8 mouse cellular contexts compared by ENCODE assay signal in the genomic region with DNA sequence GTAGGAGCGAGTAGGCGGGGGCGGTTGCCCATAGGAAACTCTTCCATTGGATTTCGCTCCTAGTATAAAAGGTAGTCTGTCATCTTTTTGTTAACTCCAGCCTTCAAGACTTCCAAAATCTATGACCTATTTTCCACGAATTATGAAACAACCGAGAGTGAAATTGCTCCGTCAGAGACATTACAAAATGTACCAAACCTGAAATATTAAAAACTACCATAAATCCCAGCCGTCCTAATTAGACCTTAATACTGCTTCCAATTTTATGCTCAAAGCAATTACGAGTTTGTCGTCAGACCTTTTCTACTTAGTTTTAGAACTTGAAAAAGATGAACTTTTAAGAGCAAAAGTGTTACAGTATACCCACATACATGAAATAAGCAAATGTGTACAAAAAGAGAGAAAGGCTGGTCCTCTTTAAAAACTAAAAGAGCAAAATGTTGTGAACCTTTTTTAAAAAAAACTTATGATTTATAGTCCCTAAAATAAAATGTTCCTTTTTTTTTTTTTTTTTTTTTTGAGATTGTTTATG. TPM values are rescaled to one million over a fixed set of nuclear protein-coding genes. Genes with fewer than 3 reads are reported as not detected.
DNase-seq lines count a peak whose midpoint lies in the region; ATAC-seq and TF ChIP-seq lines count a peak whose summit lies in the region.

No protein-coding gene starts in this region.

- ATAC-seq in heart, embryonic 12.5 days (ENCODE audit: insufficient number of reproducible peaks, low FRiP score), result no peak
- ATAC-seq in G1E (ENCODE audit: extremely low read depth, insufficient number of reproducible peaks, low FRiP score, poor library complexity, severe bottlenecking), result no peak
- no peak for ATAC-seq in hindbrain, embryonic 13.5 days (ENCODE audit: low FRiP score)
- ATAC-seq in liver, postnatal 0 days, result no peak

- no peaks in the 10 kb centered on the region for H3K9me3 ChIP-seq in heart, embryonic 12.5 days (replicated peaks)
- H3K9me3 ChIP-seq in G1E (replicated peaks), result no peaks in the 10 kb centered on the region
- H3K9me3 ChIP-seq in hindbrain, embryonic 13.5 days, result no peaks in the 10 kb centered on the region
- no peaks in the 10 kb centered on the region for H3K9me3 ChIP-seq in liver, postnatal 0 days (ENCODE audit: low read length)

- no peak for DNase-seq in heart, adult 8-10 months (ENCODE audit: low spot score)
- DNase-seq in G1E (ENCODE audit: low spot score), result no peak
- no peak for DNase-seq in liver, postnatal 0 days
- DNase-seq in urinary bladder, adult 2 months (ENCODE audit: low spot score), result no peak
- no peak for DNase-seq in gastrocnemius, postnatal 10 days
- DNase-seq in thymus, postnatal 36 days, result no peak

- H3K36me3 ChIP-seq in heart, embryonic 12.5 days, result peaks cover 11% of the 10 kb centered on the region
- peaks cover 33% of the 10 kb centered on the region for H3K36me3 ChIP-seq in G1E (replicated peaks)
- peaks cover 20% of the 10 kb centered on the region for H3K36me3 ChIP-seq in hindbrain, embryonic 13.5 days
- H3K36me3 ChIP-seq in liver, postnatal 0 days (replicated peaks; ENCODE audit: insufficient read depth, low read length), result peaks cover 9% of the 10 kb centered on the region

- whole genome bisulfite sequencing in heart, embryonic 12.5 days, result 10% methylated on average over 10 of the region's 10 CpGs
- 13% methylated on average over 10 of the region's 10 CpGs for WGBS in hindbrain, embryonic 13.5 days
- WGBS in liver, postnatal 0 days (ENCODE audit: insufficient replicate concordance), result 7% methylated on average over 10 of the region's 10 CpGs

- no peak overlapping the region for H3K9ac ChIP-seq in heart, embryonic 12.5 days
- no peak overlapping the region for H3K9ac ChIP-seq in hindbrain, embryonic 13.5 days
- no peak overlapping the region for H3K9ac ChIP-seq in liver, postnatal 0 days (replicated peaks)

- peak overlapping the region; percentile 81 for H3K4me2 ChIP-seq in heart, embryonic 12.5 days
- H3K4me2 ChIP-seq in hindbrain, embryonic 13.5 days, result peak overlapping the region; percentile 75
- H3K4me2 ChIP-seq in liver, postnatal 0 days (ENCODE audit: low read depth, low read length), result peak overlapping the region; percentile 86

- peaks cover 14% of the 10 kb centered on the region for H3K4me1 ChIP-seq in heart, embryonic 12.5 days (replicated peaks)
- peaks cover 24% of the 10 kb centered on the region for H3K4me1 ChIP-seq in G1E (ENCODE audit: insufficient read depth, low read depth, low read length)
- peaks cover 29% of the 10 kb centered on the region for H3K4me1 ChIP-seq in hindbrain, embryonic 13.5 days (replicated peaks)
- peaks cover 11% of the 10 kb centered on the region for H3K4me1 ChIP-seq in liver, postnatal 0 days (ENCODE audit: insufficient read depth)

- TF ChIP-seq EP300 in liver, postnatal 0 days (IDR thresholded peaks at IDR 0.05; ENCODE audit: low read depth), result no peak

- H3K27ac ChIP-seq in heart, embryonic 12.5 days (ENCODE audit: poor library complexity, severe bottlenecking), result no peak overlapping the region
- H3K27ac ChIP-seq in hindbrain, embryonic 13.5 days, result no peak overlapping the region
- no peak overlapping the region for H3K27ac ChIP-seq in liver, postnatal 0 days (ENCODE audit: low read depth)

- no peak for TF ChIP-seq CTCF in G1E (IDR thresholded peaks at IDR 0.05; ENCODE audit: low read depth, low read length)
- no peak for TF ChIP-seq CTCF in liver, postnatal 0 days (IDR thresholded peaks at IDR 0.05; ENCODE audit: low read depth)

- no peaks in the 10 kb centered on the region for H3K27me3 ChIP-seq in heart, embryonic 12.5 days (replicated peaks)
- no peaks in the 10 kb centered on the region for H3K27me3 ChIP-seq in G1E (ENCODE audit: insufficient read depth, low read length)
- no peaks in the 10 kb centered on the region for H3K27me3 ChIP-seq in hindbrain, embryonic 13.5 days
- H3K27me3 ChIP-seq in liver, postnatal 0 days (ENCODE audit: insufficient read depth, low read length), result no peaks in the 10 kb centered on the region

- peak overlapping the region; percentile 94 for H3K4me3 ChIP-seq in heart, embryonic 12.5 days
- H3K4me3 ChIP-seq in G1E (ENCODE audit: low read depth, low read length), result peak overlapping the region; percentile 95; the same call in 1 of the 2 replicates
- peak overlapping the region; percentile 96 for H3K4me3 ChIP-seq in hindbrain, embryonic 13.5 days
- H3K4me3 ChIP-seq in liver, postnatal 0 days (ENCODE audit: low read depth, low read length), result peak overlapping the region; percentile 83

RNA-seq across cellular contexts. Expression of gene Fbxl20, which starts 0.5 kb away (rescaled TPM):
- 13.3 and 14.8 TPM in 2 replicates for polyA plus RNA-seq in heart, embryonic 12.5 days (2016; fragmentation: Nextera tagmentation; extraction: Ambion mirVana)
- total RNA-seq in heart, adult 8-10 months (2022), result 10 to 100 TPM; 16.6 to 22.3 (median 18.8) TPM
- total RNA-seq in G1E (2014; fragmentation: Nextera tagmentation) (43.7 and 55.3 TPM in 2 replicates), G1E (2017) (22.4 and 23.7 TPM in 2 replicates)
- 12.9 and 13.2 TPM in 2 replicates for polyA plus RNA-seq in G1E (2012)
- polyA plus RNA-seq in hindbrain, embryonic 13.5 days (2015; fragmentation: Nextera tagmentation; extraction: Ambion mirVana), result 26.2 and 30.6 TPM in 2 replicates
- polyA plus RNA-seq in liver, postnatal 0 days (2015; fragmentation: Nextera tagmentation; extraction: Ambion mirVana), result 4.9 and 6.3 TPM in 2 replicates
- polyA plus RNA-seq in urinary bladder, adult 2 months (2012; rRNA removed), result 19.9 and 22.0 TPM in 2 replicates
- 10 to 100 TPM; 14.8 to 15.2 TPM for total RNA-seq in gastrocnemius, postnatal 10 days (2021)

RNA-seq across cellular contexts. Expression of gene Med1, which starts 42.4 kb away (rescaled TPM):
- polyA plus RNA-seq in heart, embryonic 12.5 days (2016; fragmentation: Nextera tagmentation; extraction: Ambion mirVana), result 46.3 TPM in 2 replicates
- total RNA-seq in heart, adult 8-10 months (2022), result 10 to 100 TPM; 40.4 to 41.8 (median 41.2) TPM
- total RNA-seq in G1E (2014; fragmentation: Nextera tagmentation) (168 and 188 TPM in 2 replicates), G1E (2017) (38.9 and 44.2 TPM in 2 replicates)
- polyA plus RNA-seq in G1E (2012), result 16.6 and 18.0 TPM in 2 replicates
- 67.0 and 67.4 TPM in 2 replicates for polyA plus RNA-seq in hindbrain, embryonic 13.5 days (2015; fragmentation: Nextera tagmentation; extraction: Ambion mirVana)
- polyA plus RNA-seq in liver, postnatal 0 days (2015; fragmentation: Nextera tagmentation; extraction: Ambion mirVana), result 15.0 and 16.2 TPM in 2 replicates
- polyA plus RNA-seq in urinary bladder, adult 2 months (2012; rRNA removed), result 20.7 and 21.2 TPM in 2 replicates
- total RNA-seq in gastrocnemius, postnatal 10 days (2021), result 10 to 100 TPM; 23.7 to 26.2 TPM

RNA-seq across cellular contexts. Expression of gene Cdk12, which starts 52.2 kb away (rescaled TPM):
- 9.4 and 10.6 TPM in 2 replicates for polyA plus RNA-seq in heart, embryonic 12.5 days (2016; fragmentation: Nextera tagmentation; extraction: Ambion mirVana)
- total RNA-seq in heart, adult 8-10 months (2022), result 10 to 100 TPM; 20.1 to 22.5 (median 21.8) TPM
- 84.8 and 93.7 TPM in 2 replicates for total RNA-seq in G1E (2014; fragmentation: Nextera tagmentation)
- total RNA-seq in G1E (2017), result 45.5 and 54.0 TPM in 2 replicates
- 17.4 and 20.4 TPM in 2 replicates for polyA plus RNA-seq in G1E (2012)
- 12.1 and 12.2 TPM in 2 replicates for polyA plus RNA-seq in hindbrain, embryonic 13.5 days (2015; fragmentation: Nextera tagmentation; extraction: Ambion mirVana)
- polyA plus RNA-seq in liver, postnatal 0 days (2015; fragmentation: Nextera tagmentation; extraction: Ambion mirVana), result 3.2 and 3.9 TPM in 2 replicates
- polyA plus RNA-seq in urinary bladder, adult 2 months (2012; rRNA removed), result 20.5 and 21.1 TPM in 2 replicates
- 10 to 100 TPM; 16.6 to 25.1 TPM for total RNA-seq in gastrocnemius, postnatal 10 days (2021)
